Mouse (Mus musculus) MEL (cell line): ENCODE measurements around the gene Asna1. TPM values are rescaled to one million over a fixed set of nuclear protein-coding genes. Genes with fewer than 3 reads are reported as not detected.

ENCODE experiments used
- DNase-seq: peaks from one replicate; pipeline ENCODE4 v3.0.0; 2011; ENCODE audit warnings: low read depth, low spot score
- H3K27ac ChIP-seq: 2 replicates; pipeline ENCODE4 v1.5.1; 2012; ENCODE audit warnings: low read depth, mild to moderate bottlenecking, control low read depth, low read length, moderate library complexity; ENCODE audit not compliant: control insufficient read depth
- H3K27me3 ChIP-seq, 2 experiments: fragments of 150-350 bp in 1 of 2; sonication (generic) in 1 of 2; 2 replicates each; pipeline ENCODE4 v1.6.1; 2012; ENCODE audit warnings: low read length in 2 of 2, mild to moderate bottlenecking in 2 of 2, improper control_type of control experiment in 1 of 2, moderate library complexity in 1 of 2; ENCODE audit not compliant: insufficient read depth in 2 of 2, control insufficient read depth in 1 of 2
- H3K36me3 ChIP-seq, 2 experiments: 2 replicates each; pipeline ENCODE4 v1.6.1; 2012 to 2014; ENCODE audit warnings: low read length in 2 of 2, improper control_type of control experiment in 1 of 2, inconsistent platforms in 1 of 2, mild to moderate bottlenecking in 1 of 2; ENCODE audit not compliant: insufficient read depth in 2 of 2, control insufficient read depth in 1 of 2
- H3K4me1 ChIP-seq, 2 experiments: fragments of 150-350 bp in 1 of 2; sonication (generic) in 1 of 2; 2 replicates each; pipeline ENCODE4 v1.6.1; 2012; ENCODE audit warnings: low read length in 2 of 2, improper control_type of control experiment in 1 of 2, mild to moderate bottlenecking in 1 of 2; ENCODE audit not compliant: insufficient read depth in 2 of 2, control insufficient read depth in 1 of 2
- H3K4me3 ChIP-seq, 2 experiments: fragments of 150-350 bp in 1 of 2; sonication (generic) in 1 of 2; 2 replicates each; pipeline ENCODE4 v1.5.1; 2012; ENCODE audit warnings: low read depth in 2 of 2, low read length in 2 of 2, mild to moderate bottlenecking in 2 of 2, moderate library complexity in 2 of 2, control low read depth in 1 of 2, improper control_type of control experiment in 1 of 2; ENCODE audit not compliant: control insufficient read depth in 1 of 2, insufficient read depth in 1 of 2
- H3K79me2 ChIP-seq: 2 replicates; pipeline ENCODE4 v1.6.1; 2012; ENCODE audit warnings: mild to moderate bottlenecking, low read length, moderate library complexity; ENCODE audit not compliant: control insufficient read depth, poor library complexity, insufficient read depth
- H3K9ac ChIP-seq: 2 replicates; pipeline ENCODE4 v1.6.1; 2012; ENCODE audit warnings: low read depth, mild to moderate bottlenecking, control low read depth, low read length, moderate library complexity; ENCODE audit not compliant: control insufficient read depth, poor library complexity, severe bottlenecking
- H3K9me3 ChIP-seq: fragments of 150-350 bp; sonication (generic); replicated peaks from 2 replicates; pipeline ENCODE4 v1.6.1; 2012; ENCODE audit warnings: mild to moderate bottlenecking, low read length, improper control_type of control experiment, moderate library complexity; ENCODE audit not compliant: insufficient read depth
- BHLHE40 ChIP-seq: IDR thresholded peaks from 2 replicates; pipeline ENCODE4 v1.6.1; 2012; ENCODE audit warnings: low read depth, mild to moderate bottlenecking, inconsistent platforms, low read length, improper control_type of control experiment, borderline replicate concordance
- CHD1 ChIP-seq: IDR thresholded peaks from 2 replicates; pipeline ENCODE4 v1.6.1; 2012; ENCODE audit warnings: low read depth, mild to moderate bottlenecking, inconsistent platforms, low read length, improper control_type of control experiment
- CHD2 ChIP-seq: IDR thresholded peaks from 2 replicates; pipeline ENCODE4 v1.6.1; 2011; ENCODE audit warnings: low read length, improper control_type of control experiment
- CTCF ChIP-seq, 3 experiments: IDR thresholded peaks in 2 of 3; conservative IDR thresholded peaks in 1 of 3; 2 replicates each; pipeline ENCODE4 v1.5.1; 2011 to 2012; ENCODE audit warnings: low read length in 3 of 3, low read depth in 2 of 3, mild to moderate bottlenecking in 2 of 3, improper control_type of control experiment in 1 of 3, inconsistent platforms in 1 of 3, mixed read lengths in 1 of 3, moderate library complexity in 1 of 3; ENCODE audit not compliant: control insufficient read depth in 1 of 3, insufficient read depth in 1 of 3, poor library complexity in 1 of 3, severe bottlenecking in 1 of 3
- E2F4 ChIP-seq: IDR thresholded peaks from 2 replicates; pipeline ENCODE4 v1.6.1; 2011; ENCODE audit warnings: low read depth, low read length, improper control_type of control experiment, borderline replicate concordance
- ELF1 ChIP-seq: IDR thresholded peaks from 2 replicates; pipeline ENCODE4 v1.6.1; 2014; ENCODE audit warnings: low read depth, mild to moderate bottlenecking, inconsistent platforms, low read length, improper control_type of control experiment, moderate library complexity
- ETS1 ChIP-seq: IDR thresholded peaks from 2 replicates; pipeline ENCODE4 v1.6.1; 2012; ENCODE audit warnings: low read depth, mild to moderate bottlenecking, inconsistent platforms, low read length, improper control_type of control experiment, moderate library complexity
- GABPA ChIP-seq: IDR thresholded peaks from 2 replicates; pipeline ENCODE4 v1.6.1; 2012; ENCODE audit warnings: low read depth, mild to moderate bottlenecking, inconsistent platforms, low read length, improper control_type of control experiment, moderate library complexity
- GATA1 ChIP-seq: IDR thresholded peaks from 2 replicates; pipeline ENCODE4 v1.6.1; 2011; ENCODE audit warnings: low read depth, low read length, improper control_type of control experiment
- HCFC1 ChIP-seq: IDR thresholded peaks from 2 replicates; pipeline ENCODE4 v1.6.1; 2012; ENCODE audit warnings: low read depth, mild to moderate bottlenecking, inconsistent platforms, low read length, improper control_type of control experiment, moderate library complexity
- KAT2A ChIP-seq: conservative IDR thresholded peaks from 2 replicates; pipeline ENCODE4 v1.6.1; 2012; ENCODE audit warnings: low read depth, low read length, improper control_type of control experiment, inconsistent platforms
- MAFK ChIP-seq: IDR thresholded peaks from 2 replicates; pipeline ENCODE4 v1.6.1; 2011; ENCODE audit warnings: low read depth, mild to moderate bottlenecking, low read length, improper control_type of control experiment, borderline replicate concordance
- MAX ChIP-seq: IDR thresholded peaks from 2 replicates; pipeline ENCODE4 v1.6.1; 2011; ENCODE audit warnings: low read length, improper control_type of control experiment
- MAZ ChIP-seq: IDR thresholded peaks from 2 replicates; pipeline ENCODE4 v1.6.1; 2012; ENCODE audit warnings: low read depth, mild to moderate bottlenecking, inconsistent platforms, low read length, improper control_type of control experiment
- MEF2A ChIP-seq: IDR thresholded peaks from 2 replicates; pipeline ENCODE4 v1.6.1; 2014; ENCODE audit warnings: low read depth, mild to moderate bottlenecking, inconsistent platforms, low read length, improper control_type of control experiment; ENCODE audit not compliant: poor library complexity, insufficient replicate concordance, severe bottlenecking; ENCODE audit errors: extremely low read depth
- MXI1 ChIP-seq: IDR thresholded peaks from 2 replicates; pipeline ENCODE4 v1.6.1; 2011; ENCODE audit warnings: mild to moderate bottlenecking, low read depth, low read length, improper control_type of control experiment
- MYB ChIP-seq: IDR thresholded peaks from 2 replicates; pipeline ENCODE4 v1.6.1; 2011; ENCODE audit warnings: mild to moderate bottlenecking, low read depth, low read length, improper control_type of control experiment
- MYC ChIP-seq: IDR thresholded peaks from 2 replicates; pipeline ENCODE4 v1.6.1; 2011; ENCODE audit warnings: low read depth, mild to moderate bottlenecking, low read length, improper control_type of control experiment, moderate library complexity
- NELFE ChIP-seq: IDR thresholded peaks from 2 replicates; pipeline ENCODE4 v1.6.1; 2011; ENCODE audit warnings: low read depth, low read length, improper control_type of control experiment
- NRF1 ChIP-seq: IDR thresholded peaks from 2 replicates; pipeline ENCODE4 v1.6.1; 2014; ENCODE audit warnings: low read depth, mild to moderate bottlenecking, inconsistent platforms, low read length, improper control_type of control experiment, moderate library complexity; ENCODE audit not compliant: poor library complexity, insufficient read depth, severe bottlenecking
- POLR2A ChIP-seq, 2 experiments: IDR thresholded peaks; 2 replicates each; pipeline ENCODE4 v1.6.1; 2011 to 2012; ENCODE audit warnings: low read length in 2 of 2, mild to moderate bottlenecking in 2 of 2, control low read depth in 1 of 2, improper control_type of control experiment in 1 of 2, low read depth in 1 of 2, moderate library complexity in 1 of 2; ENCODE audit not compliant: control insufficient read depth in 1 of 2, insufficient read depth in 1 of 2, poor library complexity in 1 of 2
- POLR2AphosphoS2 ChIP-seq: IDR thresholded peaks from 2 replicates; pipeline ENCODE4 v1.6.1; 2011; ENCODE audit warnings: low read length, improper control_type of control experiment
- POLR2AphosphoS5 ChIP-seq: IDR thresholded peaks from 2 replicates; pipeline ENCODE4 v1.6.1; 2012; ENCODE audit warnings: low read depth, borderline replicate concordance, mild to moderate bottlenecking, inconsistent platforms, low read length, moderate library complexity, mixed read lengths
- RAD21 ChIP-seq: IDR thresholded peaks from 2 replicates; pipeline ENCODE4 v1.6.1; 2011; ENCODE audit warnings: mild to moderate bottlenecking, low read depth, low read length, improper control_type of control experiment
- RCOR1 ChIP-seq: IDR thresholded peaks from 2 replicates; pipeline ENCODE4 v1.6.1; 2012; ENCODE audit warnings: low read depth, mild to moderate bottlenecking, inconsistent platforms, low read length, improper control_type of control experiment
- SIN3A ChIP-seq: IDR thresholded peaks from 2 replicates; pipeline ENCODE4 v1.6.1; 2012; ENCODE audit warnings: low read length, improper control_type of control experiment, inconsistent platforms
- SMC3 ChIP-seq: IDR thresholded peaks from 2 replicates; pipeline ENCODE4 v1.6.1; 2011; ENCODE audit warnings: low read depth, low read length, improper control_type of control experiment
- TAL1 ChIP-seq: IDR thresholded peaks from 2 replicates; pipeline ENCODE4 v1.6.1; 2012; ENCODE audit warnings: mild to moderate bottlenecking, inconsistent platforms, low read length, moderate library complexity, mixed read lengths
- TBP ChIP-seq: IDR thresholded peaks from 2 replicates; pipeline ENCODE4 v1.8.0; 2011; ENCODE audit warnings: low read depth, low read length, improper control_type of control experiment
- TCF12 ChIP-seq: IDR thresholded peaks from 2 replicates; pipeline ENCODE4 v1.6.1; 2014; ENCODE audit warnings: low read depth, mild to moderate bottlenecking, inconsistent platforms, low read length, improper control_type of control experiment, moderate library complexity
- UBTF ChIP-seq: IDR thresholded peaks from 2 replicates; pipeline ENCODE4 v1.6.1; 2012; ENCODE audit warnings: low read depth, mild to moderate bottlenecking, inconsistent platforms, low read length, improper control_type of control experiment, moderate library complexity, borderline replicate concordance; ENCODE audit not compliant: insufficient read depth
- USF1 ChIP-seq: IDR thresholded peaks from 2 replicates; pipeline ENCODE4 v1.6.1; 2014; ENCODE audit warnings: low read depth, mild to moderate bottlenecking, inconsistent platforms, low read length, improper control_type of control experiment, moderate library complexity
- USF2 ChIP-seq, 2 experiments: IDR thresholded peaks; 2 replicates each; pipeline ENCODE4 v1.6.1; 2011 to 2012; ENCODE audit warnings: improper control_type of control experiment in 2 of 2, low read length in 2 of 2, borderline replicate concordance in 1 of 2, inconsistent platforms in 1 of 2, low read depth in 1 of 2, mild to moderate bottlenecking in 1 of 2; ENCODE audit not compliant: insufficient read depth in 1 of 2
- ZC3H11A ChIP-seq: IDR thresholded peaks from 2 replicates; pipeline ENCODE4 v1.6.1; 2012; ENCODE audit warnings: low read depth, mild to moderate bottlenecking, inconsistent platforms, low read length, improper control_type of control experiment
- ZKSCAN1 ChIP-seq: IDR thresholded peaks from 2 replicates; pipeline ENCODE4 v1.6.1; 2012; ENCODE audit warnings: low read depth, mild to moderate bottlenecking, inconsistent platforms, low read length, improper control_type of control experiment, moderate library complexity
- ZMIZ1 ChIP-seq: IDR thresholded peaks from 2 replicates; pipeline ENCODE4 v1.6.1; 2012; ENCODE audit warnings: low read depth, mild to moderate bottlenecking, inconsistent platforms, low read length, improper control_type of control experiment, moderate library complexity
- ZNF384 ChIP-seq: IDR thresholded peaks from 2 replicates; pipeline ENCODE4 v1.6.1; 2012; ENCODE audit warnings: low read depth, mild to moderate bottlenecking, inconsistent platforms, low read length, improper control_type of control experiment
- polyA plus RNA-seq, 2 experiments: library from polyadenylated mRNA; stranded (reverse) in 1 of 2; unstranded in 1 of 2; fragments of >175 nt in 1 of 2; fragments of >200 nt in 1 of 2; gene quantifications; 2 replicates each; pipeline versions ENCODE4 v1.2.1 to v1.2.4; 2012; ENCODE audit warnings: low replicate concordance in 2 of 2, low read depth in 1 of 2; ENCODE audit not compliant: insufficient read length in 2 of 2, insufficient read depth in 1 of 2, missing spikeins in 1 of 2
- total RNA-seq: library from RNA; depleted of rRNA; stranded (reverse); fragments of 300-350 nt; gene quantifications from 2 replicates; pipeline ENCODE4 v1.2.3, GENCODE M21; 2012

Asna1 gene
- total and polyA plus RNA-seq, 3 experiments, result 132 to 192 TPM; not detected in 1

GRCm38 (mm10) chr8:85035728-85036310, 10.7 kb upstream of the Asna1 start:
- H3K79me2 ChIP-seq, result peaks cover 44% of the 10 kb centered on the region
- H3K4me3 ChIP-seq, result peak overlapping the region; percentile 65 to 88
- no peaks in the 10 kb centered on the region for H3K27me3 ChIP-seq
- H3K27ac ChIP-seq, result peak overlapping the region; percentile 97
- H3K9me3 ChIP-seq, result no peaks in the 10 kb centered on the region
- H3K9ac ChIP-seq, result peak overlapping the region; percentile 96
- peaks cover 5 to 25% of the 10 kb centered on the region in 2 experiments for H3K36me3 ChIP-seq
- H3K4me1 ChIP-seq, result peaks cover 3 to 13% of the 10 kb centered on the region in 2 experiments
- DNase-seq, result peak; percentile 77
- TF ChIP-seq TCF12, result no peak
- TF ChIP-seq ZNF384, result no peak; the same call in 1 of the 2 replicates
- TF ChIP-seq E2F4, result no peak
- peak; percentile 42 for TF ChIP-seq POLR2AphosphoS2
- TF ChIP-seq RAD21, result no peak
- no peak for TF ChIP-seq UBTF
- TF ChIP-seq TBP, result peak; percentile 80
- TF ChIP-seq GATA1, result no peak
- TF ChIP-seq ZKSCAN1, result peak; percentile 35; the same call in 1 of the 2 replicates
- no peak for TF ChIP-seq NRF1
- TF ChIP-seq MXI1, result peak; percentile 81
- no peak for TF ChIP-seq HCFC1
- no peak for TF ChIP-seq BHLHE40
- peak; percentile 47; the same call in 1 of the 2 replicates for TF ChIP-seq SIN3A
- TF ChIP-seq SMC3, result no peak
- TF ChIP-seq CHD1, result no peak
- no peak for TF ChIP-seq MAFK
- no peak; a peak in 1 of 4 replicates for TF ChIP-seq POLR2A (IDR thresholded peaks at IDR 0.05; ENCODE audit: control insufficient read depth in 1 of 2, insufficient read depth in 1 of 2, low read depth in 1 of 2, low read length in 2 of 2, poor library complexity in 1 of 2)
- no peak for TF ChIP-seq MEF2A
- no peak; the same call in 1 of the 2 replicates for TF ChIP-seq MAZ
- no peak for TF ChIP-seq GABPA
- TF ChIP-seq MAX, result peak; percentile 85
- TF ChIP-seq CHD2, result no peak; the same call in 1 of the 2 replicates
- TF ChIP-seq NELFE, result no peak; the same call in 1 of the 2 replicates
- no peak for TF ChIP-seq ZC3H11A
- no peak; the same call in 1 of the 2 replicates for TF ChIP-seq ZMIZ1
- TF ChIP-seq USF2 (IDR thresholded peaks at IDR 0.05; ENCODE audit: borderline replicate concordance in 1 of 2, insufficient read depth in 1 of 2, low read depth in 1 of 2, low read length in 2 of 2), result no peak
- no peak for TF ChIP-seq TAL1
- no peak; the same call in 1 of the 2 replicates for TF ChIP-seq MYC
- no peak for TF ChIP-seq CTCF (IDR thresholded peaks at IDR 0.05 in 2 of 3, conservative IDR thresholded peaks at IDR 0.05 in 1 of 3; ENCODE audit: control insufficient read depth in 1 of 3, insufficient read depth in 1 of 3, low read depth in 2 of 3, low read length in 3 of 3, poor library complexity in 1 of 3, severe bottlenecking in 1 of 3)
- TF ChIP-seq ETS1, result no peak
- TF ChIP-seq MYB, result no peak
- TF ChIP-seq KAT2A, result no peak
- TF ChIP-seq POLR2AphosphoS5, result 0 out of 2 replicates have a peak, but pooled peaks have one; percentile 23
- peak; percentile 62 for TF ChIP-seq USF1
- no peak; the same call in 1 of the 2 replicates for TF ChIP-seq RCOR1
- no peak for TF ChIP-seq ELF1
